Mouse (Mus musculus) lung, postnatal 4 days (tissue): ENCODE measurements around the gene Zfp786.
A peak's percentile ranks its signal among the peaks of the same experiment; 100 is the strongest.
"Not testable (repeated sequence)": the region's sequence is repeated elsewhere in the genome, so short reads cannot be mapped to it uniquely, and the experiment has no call there.

ENCODE experiments used
- DNase-seq, 2 experiments: peaks; one replicate each; pipeline ENCODE4 v3.0.0; 2021

Zfp786 gene

GRCm38 (mm10) chr6:47830104-47831078 is at the start of gene Zfp786:
Zfp786 (minus strand) TSS chr6:47830867.
- peak; percentile 93 to 95 for DNase-seq

GRCm38 (mm10) chr6:47880166-47880565 is 49.5 kb upstream of the Zfp786 start:
- DNase-seq, result no peak

- DNase-seq, result no peak
Observed at GRCm38 (mm10) chr6:47879049-47879716, 48.5 kb upstream of the Zfp786 start.

GRCm38 (mm10) chr6:47878593-47878992 is 47.9 kb upstream of the Zfp786 start:
- DNase-seq, result no peak

- no peak for DNase-seq
Observed at GRCm38 (mm10) chr6:47878133-47878514, 47.5 kb upstream of the Zfp786 start.

- DNase-seq, result peak; percentile 94 to 97
Observed at GRCm38 (mm10) chr6:47877461-47878132, 46.9 kb upstream of the Zfp786 start.

- DNase-seq, result no peak
Observed at GRCm38 (mm10) chr6:47877058-47877457, 46.4 kb upstream of the Zfp786 start, which contains the start of gene Zfp282. Zfp282 (plus strand) TSS chr6:47877204.

- no peak for DNase-seq
Observed at GRCm38 (mm10) chr6:47872266-47872665, 41.6 kb upstream of the Zfp786 start.

GRCm38 (mm10) chr6:47857729-47858128 is 27.1 kb upstream of the Zfp786 start:
- not testable (repeated sequence) for DNase-seq

GRCm38 (mm10) chr6:47857241-47857640 is 26.6 kb upstream of the Zfp786 start:
- peak in 1 of 2 experiments; percentile 18 for DNase-seq

- no peak for DNase-seq
Observed at GRCm38 (mm10) chr6:47845779-47846178, 15.1 kb upstream of the Zfp786 start.

- DNase-seq, result no peak
Observed at GRCm38 (mm10) chr6:47842337-47842736, 11.7 kb upstream of the Zfp786 start.

GRCm38 (mm10) chr6:47841831-47842230 is 11.2 kb upstream of the Zfp786 start:
- no peak for DNase-seq

GRCm38 (mm10) chr6:47841077-47841476 is 10.4 kb upstream of the Zfp786 start:
- DNase-seq, result no peak

- DNase-seq, result no peak
Observed at GRCm38 (mm10) chr6:47837630-47838029, 7.0 kb upstream of the Zfp786 start.

GRCm38 (mm10) chr6:47835984-47836521 is 5.4 kb upstream of the Zfp786 start:
- peak; percentile 64 to 68 for DNase-seq

- peak; percentile 97 for DNase-seq
Observed at GRCm38 (mm10) chr6:47835482-47835983, 4.9 kb upstream of the Zfp786 start, which contains the start of gene Zfp398. Zfp398 (plus strand) TSS chr6:47835661.

GRCm38 (mm10) chr6:47832220-47832619 is 1.6 kb upstream of the Zfp786 start:
- no peak for DNase-seq

- no peak for DNase-seq
Observed at GRCm38 (mm10) chr6:47828950-47829349, 1.7 kb downstream of the Zfp786 start.

GRCm38 (mm10) chr6:47827462-47827861 is 3.2 kb downstream of the Zfp786 start:
- no peak for DNase-seq

- no peak for DNase-seq
Observed at GRCm38 (mm10) chr6:47824241-47824640, 6.4 kb downstream of the Zfp786 start.

GRCm38 (mm10) chr6:47821776-47822175 is 8.9 kb downstream of the Zfp786 start:
- no peak for DNase-seq

GRCm38 (mm10) chr6:47821236-47821635 is 9.4 kb downstream of the Zfp786 start:
- DNase-seq, result no peak
